Mouse (Mus musculus): ENCODE results near the gene Tpra1.
A peak's percentile ranks its signal among the peaks of the same experiment; 100 is the strongest.

Tpra1 gene

DNA sequence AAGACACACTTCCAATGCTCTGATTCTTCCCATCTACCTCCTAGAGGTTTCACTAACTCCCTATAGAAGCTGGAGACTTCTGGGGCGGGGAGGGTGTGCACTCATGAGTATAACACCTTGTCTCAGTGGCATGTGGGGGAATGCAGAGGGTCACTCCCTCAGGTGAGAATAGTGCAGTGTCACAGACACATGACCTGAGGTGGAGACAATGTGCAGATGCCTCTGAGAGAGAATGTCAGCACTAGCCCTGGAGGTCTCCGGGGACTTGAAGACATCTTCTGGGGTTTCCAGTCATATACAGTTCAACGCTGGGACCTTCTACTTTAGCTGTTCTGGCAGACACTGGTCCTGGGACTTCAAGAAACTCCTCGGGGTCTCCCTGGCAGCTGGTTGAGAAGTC is 55.3 kb downstream of the Tpra1 start:
- no peak for DNase-seq (ENCODE audit: low spot score in 2 of 2)

DNA sequence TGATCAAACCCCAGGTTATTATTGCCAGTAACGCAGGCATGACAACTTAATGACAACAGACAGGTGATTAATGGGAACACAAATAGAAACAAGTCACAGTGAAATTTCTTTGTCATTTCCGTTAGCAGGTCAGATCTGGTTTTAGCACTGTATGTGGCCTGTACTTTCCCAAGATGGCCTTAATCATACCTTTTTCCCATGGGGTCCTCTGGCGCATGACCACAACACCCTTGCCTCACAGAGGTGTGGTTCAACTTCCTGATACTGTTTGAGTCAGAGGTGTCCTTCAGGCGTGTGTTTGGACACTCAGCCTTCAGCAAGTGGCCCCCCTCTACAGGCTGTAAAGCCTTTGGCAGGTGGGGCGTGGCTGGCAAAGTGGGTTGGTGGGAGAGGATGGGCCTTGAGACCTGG is 55.8 kb downstream of the Tpra1 start:
- no peak for DNase-seq (ENCODE audit: low spot score in 2 of 2)

GRCm38 (mm10) chr6:88958305-88958704 is 56.3 kb downstream of the Tpra1 start:
- DNase-seq (ENCODE audit: low spot score in 2 of 2), result no peak

DNA sequence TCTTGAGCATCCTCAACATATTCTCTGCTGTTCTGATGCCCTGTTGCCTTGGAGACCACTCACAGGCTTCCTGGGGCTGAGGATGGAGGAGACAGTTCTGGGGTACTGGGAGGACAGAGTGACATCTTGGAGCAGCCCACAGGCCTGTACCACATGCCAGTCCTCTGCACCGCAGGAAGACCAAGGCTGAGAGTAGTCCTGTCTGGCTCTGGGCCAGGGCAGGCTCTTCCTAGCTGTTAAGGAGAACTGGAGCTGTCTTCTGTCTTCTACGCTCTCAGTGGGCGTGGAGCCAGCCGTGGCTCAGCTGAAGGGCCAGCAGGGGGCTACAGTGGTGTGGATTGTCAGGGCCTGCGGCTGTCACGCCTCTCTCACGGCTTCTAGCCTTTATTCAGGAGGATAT is 57.8 kb downstream of the Tpra1 start:
- DNase-seq (ENCODE audit: low spot score in 2 of 2), result peak; percentile 64 to 78

DNA sequence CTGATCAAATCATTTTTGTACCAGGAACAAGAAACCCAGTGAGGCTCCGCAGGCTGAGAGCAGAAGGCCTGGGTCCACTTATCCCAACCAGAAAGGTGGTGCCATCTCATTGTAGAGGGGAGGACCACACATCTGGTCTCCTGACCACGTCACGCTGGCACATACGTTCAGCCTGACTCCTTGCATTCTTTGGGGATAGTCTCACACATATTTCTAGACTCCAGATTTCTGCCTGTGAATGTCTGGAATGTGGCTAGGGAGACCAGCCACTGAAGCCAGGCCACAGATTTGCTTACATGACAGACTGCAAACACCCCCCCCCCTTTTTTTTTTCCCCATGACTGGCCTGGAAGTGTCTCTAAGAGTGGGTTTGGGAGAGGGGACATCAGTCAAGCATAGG is 58.9 kb downstream of the Tpra1 start:
- no peak for DNase-seq (ENCODE audit: low spot score in 2 of 2)
